Mouse (Mus musculus) limb, embryonic 13.5 days (tissue): ENCODE results near the gene St5. TPM values are rescaled to one million over a fixed set of nuclear protein-coding genes. Genes with fewer than 3 reads are reported as not detected.

Source experiments
- ATAC-seq: fragments of 200-750 bp; cut with Nextera tagmentation; 2 replicates; pipeline ENCODE4 v1.8.0; 2017; ENCODE audit warnings: low read depth, moderate number of reproducible peaks, moderate TSS enrichment; ENCODE audit not compliant: low FRiP score
- H3K27ac ChIP-seq: fragments of 300-500 bp; sonication (generic); 2 replicates; pipeline ENCODE4 v1.5.1; 2015; ENCODE audit warnings: inconsistent platforms, mild to moderate bottlenecking, moderate library complexity
- H3K27me3 ChIP-seq: fragments of 300-500 bp; sonication (generic); 2 replicates; pipeline ENCODE4 v1.6.1; 2015; ENCODE audit warnings: mild to moderate bottlenecking, inconsistent platforms
- H3K36me3 ChIP-seq: fragments of 300-500 bp; sonication (generic); 2 replicates; pipeline ENCODE4 v1.6.1; 2015; ENCODE audit warnings: inconsistent platforms, mild to moderate bottlenecking, moderate library complexity
- H3K4me1 ChIP-seq: fragments of 300-500 bp; sonication (generic); 2 replicates; pipeline ENCODE4 v1.6.1; 2015; ENCODE audit warnings: inconsistent platforms
- H3K4me2 ChIP-seq: fragments of 300-500 bp; sonication (generic); replicated peaks from 2 replicates; pipeline ENCODE4 v1.6.1; 2015; ENCODE audit warnings: inconsistent platforms, mild to moderate bottlenecking, moderate library complexity
- H3K4me3 ChIP-seq: fragments of 300-500 bp; sonication (generic); 2 replicates; pipeline ENCODE4 v1.5.1; 2015; ENCODE audit warnings: moderate library complexity, mild to moderate bottlenecking, inconsistent platforms
- H3K9ac ChIP-seq: fragments of 300-500 bp; sonication (generic); 2 replicates; pipeline ENCODE4 v1.6.1; 2015; ENCODE audit warnings: mild to moderate bottlenecking, inconsistent platforms
- H3K9me3 ChIP-seq: fragments of 300-500 bp; sonication (generic); 2 replicates; pipeline ENCODE4 v1.6.1; 2016; ENCODE audit warnings: inconsistent platforms
- WGBS: fragments of 180-500 bp; shearing (Covaris S2); methylation state at CpG from one replicate; pipeline ENCODE4 v1.1.7; 2015; 5-methylcytosine and 5-hydroxymethylcytosine counted together
- polyA plus RNA-seq: library from polyadenylated mRNA; unstranded; fragments of >200 nt; fragmentation: Nextera tagmentation; extraction: Ambion mirVana; gene quantifications from 2 replicates; pipeline ENCODE4 v1.2.1, GENCODE M21; 2015

St5 gene
- polyA plus RNA-seq, 1 experiment from 2014 or later = 47.3 TPM

GRCm38 (mm10) chr7:109545255-109545993 is 158.0 kb downstream of the St5 start:
- 80% methylated on average over 10 of the region's 10 CpGs for WGBS
- peaks cover 89% of the 10 kb centered on the region for H3K36me3 ChIP-seq
- no peaks in the 10 kb centered on the region for H3K9me3 ChIP-seq
- ATAC-seq = no peak
- H3K4me2 ChIP-seq = no peak overlapping the region
- 0 out of 2 replicates have a peak overlapping the region, but pooled peaks have one; percentile 33 for H3K27ac ChIP-seq
- H3K4me1 ChIP-seq = no peaks in the 10 kb centered on the region
- H3K9ac ChIP-seq = no peak overlapping the region
- no peaks in the 10 kb centered on the region for H3K27me3 ChIP-seq
- H3K4me3 ChIP-seq = no peak overlapping the region

DNA sequence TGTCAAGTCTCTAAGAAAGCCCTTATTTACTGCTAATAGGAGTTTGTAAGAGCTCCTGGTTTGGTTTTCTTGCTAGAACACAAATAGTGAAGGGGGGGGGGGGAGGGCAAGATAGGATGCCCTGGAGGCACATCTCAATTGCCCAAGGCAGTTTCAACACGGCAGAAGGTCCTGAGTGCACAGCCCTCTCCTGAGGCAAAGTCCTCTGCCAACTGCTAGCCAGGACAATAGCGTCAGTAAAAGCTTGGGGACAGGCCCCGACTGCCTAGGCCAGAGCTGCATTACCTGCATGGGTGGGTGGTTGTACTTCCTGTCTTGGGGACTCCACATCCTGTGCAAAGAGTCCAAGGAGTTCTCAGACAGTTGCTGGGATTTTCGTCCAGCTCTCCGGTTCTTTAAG is 158.6 kb downstream of the St5 start:
- Histone ChIP-seq H3K9ac (no peak overlapping the region), H3K4me1 (no peaks in the 10 kb centered on the region), H3K4me3 (no peak overlapping the region), H3K27me3 (no peaks in the 10 kb centered on the region), H3K4me2 (no peak overlapping the region), H3K27ac (no peak overlapping the region), H3K36me3 (peaks cover 89% of the 10 kb centered on the region), H3K9me3 (no peaks in the 10 kb centered on the region)
- no peak for ATAC-seq
- 83% methylated on average over 5 of the region's 5 CpGs for WGBS

GRCm38 (mm10) chr7:109542364-109542628 is 161.1 kb downstream of the St5 start:
- Histone ChIP-seq H3K9me3 (no peaks in the 10 kb centered on the region), H3K9ac (no peak overlapping the region), H3K4me1 (no peaks in the 10 kb centered on the region), H3K4me3 (no peak overlapping the region), H3K27ac (no peak overlapping the region), H3K36me3 (peaks cover 84% of the 10 kb centered on the region), H3K4me2 (no peak overlapping the region), H3K27me3 (no peaks in the 10 kb centered on the region)
- 85% methylated on average over 3 of the region's 3 CpGs for WGBS
- no peak for ATAC-seq

DNA sequence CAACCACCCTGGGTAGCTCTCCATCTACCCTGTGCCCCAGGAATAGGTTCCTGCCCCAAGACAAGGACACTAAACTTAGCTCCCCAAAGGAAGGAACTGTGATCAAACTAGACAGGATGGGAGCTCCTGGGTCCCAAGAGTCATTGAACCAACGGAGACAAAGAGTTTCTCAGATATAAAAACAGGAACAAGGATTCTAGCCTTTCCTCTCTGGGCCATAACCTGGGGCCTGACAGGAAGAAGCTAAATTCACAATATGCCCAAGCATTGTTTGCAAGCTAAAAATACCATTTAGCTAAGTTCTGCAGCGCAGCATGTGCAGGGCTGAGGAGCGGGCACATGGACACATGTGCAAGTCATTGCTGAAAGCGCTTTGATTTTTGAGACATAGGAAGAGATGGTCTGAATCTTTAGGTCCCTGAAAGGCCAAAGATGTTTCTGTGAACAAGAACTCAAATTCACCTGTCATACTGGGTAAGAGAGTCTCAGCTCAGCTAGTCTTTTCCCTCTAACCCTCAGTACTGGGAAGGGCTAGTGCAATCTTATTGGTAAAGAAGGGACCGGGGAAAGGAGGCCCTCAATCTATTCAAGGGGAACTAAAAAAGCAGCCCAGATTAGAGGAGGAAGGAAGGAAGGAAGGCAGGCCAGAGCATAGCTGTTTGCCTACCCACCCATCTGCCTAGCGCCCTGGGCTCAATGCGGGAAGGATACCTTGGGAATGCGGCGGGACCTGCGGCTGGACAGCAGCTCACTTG is 161.6 kb downstream of the St5 start:
- WGBS = 86% methylated on average over 10 of the region's 10 CpGs
- ATAC-seq = no peak
- Histone ChIP-seq H3K27me3 (no peaks in the 10 kb centered on the region), H3K4me2 (no peak overlapping the region), H3K4me1 (peaks cover 3% of the 10 kb centered on the region), H3K27ac (no peak overlapping the region), H3K4me3 (no peak overlapping the region), H3K9me3 (no peaks in the 10 kb centered on the region), H3K9ac (no peak overlapping the region), H3K36me3 (peaks cover 82% of the 10 kb centered on the region)

GRCm38 (mm10) chr7:109540902-109541301 is 162.5 kb downstream of the St5 start:
- Histone ChIP-seq H3K27me3 (no peaks in the 10 kb centered on the region), H3K4me1 (peaks cover 11% of the 10 kb centered on the region), H3K36me3 (peaks cover 82% of the 10 kb centered on the region), H3K4me3 (no peak overlapping the region), H3K4me2 (no peak overlapping the region), H3K9me3 (no peaks in the 10 kb centered on the region), H3K9ac (no peak overlapping the region), H3K27ac (no peak overlapping the region)
- no peak for ATAC-seq

- no peak overlapping the region for H3K9ac ChIP-seq
- H3K27me3 ChIP-seq = no peaks in the 10 kb centered on the region
- no peak overlapping the region; the same call in 1 of the 2 replicates for H3K4me2 ChIP-seq
- ATAC-seq = peak; percentile 89
- H3K4me1 ChIP-seq = peaks cover 14% of the 10 kb centered on the region
- H3K27ac ChIP-seq = peak overlapping the region; percentile 79
- WGBS = 40% methylated on average over 4 of the region's 4 CpGs
- H3K4me3 ChIP-seq = no peak overlapping the region
- H3K9me3 ChIP-seq = no peaks in the 10 kb centered on the region
- H3K36me3 ChIP-seq = peaks cover 81% of the 10 kb centered on the region
Observed at GRCm38 (mm10) chr7:109536451-109536946, 166.9 kb downstream of the St5 start.

DNA sequence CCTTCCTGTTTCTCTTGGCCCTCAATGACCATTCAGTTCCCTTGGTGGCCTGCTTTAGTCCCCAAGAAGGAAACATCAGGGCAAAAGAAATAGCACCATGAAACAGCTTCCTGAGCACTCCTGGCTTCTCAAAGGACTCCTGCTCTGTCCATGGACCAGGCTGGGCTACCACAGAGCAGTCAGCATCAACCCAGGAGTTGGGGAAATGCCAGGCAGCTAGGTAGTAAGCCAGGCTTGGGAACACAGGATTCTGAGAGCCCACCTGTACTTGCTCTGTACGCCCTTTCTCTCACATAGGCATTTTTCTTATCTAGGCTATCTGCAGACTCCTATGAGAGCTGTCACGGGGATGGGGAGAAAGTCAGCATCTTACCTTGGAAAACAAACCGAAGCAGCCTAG is 168.5 kb downstream of the St5 start:
- Histone ChIP-seq H3K27ac (no peak overlapping the region), H3K4me2 (no peak overlapping the region), H3K9ac (no peak overlapping the region), H3K4me3 (no peak overlapping the region), H3K9me3 (no peaks in the 10 kb centered on the region), H3K4me1 (peaks cover 14% of the 10 kb centered on the region), H3K27me3 (no peaks in the 10 kb centered on the region), H3K36me3 (peaks cover 83% of the 10 kb centered on the region)
- 95% methylated on average over 3 of the region's 3 CpGs for WGBS
- no peak for ATAC-seq

DNA sequence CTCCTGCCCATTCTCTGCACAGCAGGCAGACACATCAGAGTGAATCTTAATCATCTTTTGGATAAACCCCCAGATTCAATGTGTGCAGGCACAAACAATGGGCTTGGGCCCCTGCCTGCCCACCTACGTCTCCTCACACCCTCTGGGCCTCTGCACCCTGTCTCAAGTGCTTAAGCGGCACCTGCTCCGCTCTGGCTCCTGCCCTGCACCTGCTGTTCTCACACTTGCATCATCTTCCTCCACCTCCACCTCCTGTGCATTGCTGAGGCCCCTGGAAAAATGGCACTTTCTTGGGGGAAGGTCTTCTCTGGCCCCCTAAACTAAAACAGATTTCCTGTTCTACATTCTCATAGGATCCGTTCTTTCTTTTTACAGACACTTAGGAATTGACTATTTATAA is 169.5 kb downstream of the St5 start:
- H3K27me3 ChIP-seq = no peaks in the 10 kb centered on the region
- no peak overlapping the region for H3K27ac ChIP-seq
- peaks cover 77% of the 10 kb centered on the region for H3K36me3 ChIP-seq
- H3K4me2 ChIP-seq = no peak overlapping the region
- no peak for ATAC-seq
- peaks cover 14% of the 10 kb centered on the region for H3K4me1 ChIP-seq
- H3K9ac ChIP-seq = no peak overlapping the region
- WGBS = 89% methylated on average over 4 of the region's 4 CpGs
- H3K4me3 ChIP-seq = no peak overlapping the region
- H3K9me3 ChIP-seq = no peaks in the 10 kb centered on the region

- H3K9ac ChIP-seq = no peak overlapping the region
- 78% methylated on average over 4 of the region's 4 CpGs for WGBS
- H3K27me3 ChIP-seq = no peaks in the 10 kb centered on the region
- H3K36me3 ChIP-seq = peaks cover 75% of the 10 kb centered on the region
- no peak overlapping the region for H3K4me3 ChIP-seq
- H3K27ac ChIP-seq = no peak overlapping the region
- ATAC-seq = no peak
- peaks cover 14% of the 10 kb centered on the region for H3K4me1 ChIP-seq
- H3K9me3 ChIP-seq = no peaks in the 10 kb centered on the region
- H3K4me2 ChIP-seq = no peak overlapping the region
Observed at GRCm38 (mm10) chr7:109533129-109533528, 170.3 kb downstream of the St5 start.

GRCm38 (mm10) chr7:109532691-109533090 is 170.7 kb downstream of the St5 start:
- H3K9ac ChIP-seq = no peak overlapping the region
- peaks cover 75% of the 10 kb centered on the region for H3K36me3 ChIP-seq
- peaks cover 14% of the 10 kb centered on the region for H3K4me1 ChIP-seq
- H3K27me3 ChIP-seq = no peaks in the 10 kb centered on the region
- no peaks in the 10 kb centered on the region for H3K9me3 ChIP-seq
- no peak overlapping the region for H3K4me2 ChIP-seq
- H3K27ac ChIP-seq = no peak overlapping the region
- 91% methylated on average over 3 of the region's 3 CpGs for WGBS
- ATAC-seq = no peak
- no peak overlapping the region for H3K4me3 ChIP-seq

- H3K36me3 ChIP-seq = peaks cover 87% of the 10 kb centered on the region
- H3K9me3 ChIP-seq = no peaks in the 10 kb centered on the region
- H3K4me2 ChIP-seq = no peak overlapping the region
- no peak overlapping the region for H3K27ac ChIP-seq
- 86% methylated on average over 5 of the region's 5 CpGs for WGBS
- ATAC-seq = no peak
- H3K4me3 ChIP-seq = no peak overlapping the region
- no peak overlapping the region for H3K9ac ChIP-seq
- H3K4me1 ChIP-seq = peaks cover 9% of the 10 kb centered on the region
- no peaks in the 10 kb centered on the region for H3K27me3 ChIP-seq
Observed at GRCm38 (mm10) chr7:109531501-109531900, 171.9 kb downstream of the St5 start.

DNA sequence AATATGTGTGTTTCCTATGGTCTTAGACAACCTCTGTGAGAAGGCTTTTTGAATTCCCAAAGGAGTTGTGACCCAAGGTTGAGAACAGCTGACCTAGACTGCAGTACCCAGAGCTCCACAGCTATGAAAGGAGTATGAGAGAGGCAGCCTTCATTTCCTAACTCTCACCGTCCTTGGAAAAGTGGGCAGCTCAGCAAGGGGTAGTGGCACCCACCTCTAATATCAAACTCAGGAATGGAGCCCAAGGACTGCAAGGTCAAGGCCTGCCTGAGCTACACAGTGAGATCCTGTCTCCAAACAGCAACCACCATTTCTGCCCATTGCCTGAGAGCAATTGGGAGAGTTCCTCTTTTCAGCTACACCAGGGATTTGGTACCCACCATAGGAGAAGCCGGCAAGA is 173.7 kb downstream of the St5 start:
- Histone ChIP-seq H3K4me3 (no peak overlapping the region), H3K9me3 (no peaks in the 10 kb centered on the region), H3K4me2 (no peak overlapping the region), H3K27me3 (no peaks in the 10 kb centered on the region), H3K27ac (no peak overlapping the region), H3K4me1 (no peaks in the 10 kb centered on the region), H3K9ac (no peak overlapping the region), H3K36me3 (peaks cover 87% of the 10 kb centered on the region)
- no peak for ATAC-seq
- 81% methylated on average over 2 of the region's 2 CpGs for WGBS
